Mouse (Mus musculus) liver, adult 2 months (tissue): ENCODE results near the gene Cetn4. TPM values are rescaled to one million over a fixed set of nuclear protein-coding genes. Genes with fewer than 3 reads are reported as not detected.

Experiments used
- DNase-seq: peaks from one replicate; pipeline ENCODE4 v3.0.0-alpha.2; 2011; ENCODE audit warnings: low read depth, low spot score; ENCODE audit errors: extremely low read depth
- H3K27ac ChIP-seq: fragments of 200-500 bp; replicated peaks from 2 replicates; pipeline ENCODE4 v1.5.1; 2012; ENCODE audit warnings: low read depth, mild to moderate bottlenecking, control low read depth, inconsistent platforms, low read length; ENCODE audit not compliant: insufficient read depth
- H3K27me3 ChIP-seq: fragments of 200-500 bp; 2 replicates; pipeline ENCODE4 v1.6.1; 2012; ENCODE audit warnings: mild to moderate bottlenecking, moderate library complexity, low read length, inconsistent platforms; ENCODE audit not compliant: control insufficient read depth, insufficient read depth
- H3K36me3 ChIP-seq: fragments of 200-500 bp; 2 replicates; pipeline ENCODE4 v1.6.1; 2012; ENCODE audit warnings: low read length, inconsistent platforms; ENCODE audit not compliant: control insufficient read depth, insufficient read depth
- H3K4me1 ChIP-seq: fragments of 200-500 bp; 2 replicates; pipeline ENCODE4 v1.6.1; 2011; ENCODE audit warnings: low read length; ENCODE audit not compliant: control insufficient read depth, insufficient read depth
- H3K4me3 ChIP-seq: fragments of 200-500 bp; 2 replicates; pipeline ENCODE4 v1.5.1; 2011; ENCODE audit warnings: low read depth, mild to moderate bottlenecking, control low read depth, low read length, moderate library complexity; ENCODE audit not compliant: insufficient read depth
- H3K79me2 ChIP-seq: fragments of 200-500 bp; 2 replicates; pipeline ENCODE4 v1.6.1; 2012; ENCODE audit warnings: inconsistent platforms, mild to moderate bottlenecking, low read length, moderate library complexity; ENCODE audit not compliant: control insufficient read depth, insufficient read depth
- H3K9ac ChIP-seq: fragments of 200-500 bp; 2 replicates; pipeline ENCODE4 v1.6.1; 2012; ENCODE audit warnings: low read depth, mild to moderate bottlenecking, control low read depth, inconsistent platforms, low read length
- CTCF ChIP-seq: fragments of 200-500 bp; IDR thresholded peaks from 2 replicates; pipeline ENCODE4 v1.5.1; 2011; ENCODE audit warnings: low read depth, low read length, control low read depth
- POLR2A ChIP-seq: fragments of 200-500 bp; IDR thresholded peaks from 2 replicates; pipeline ENCODE4 v1.6.1; 2011; ENCODE audit warnings: low read length, control low read depth; ENCODE audit not compliant: insufficient read depth; ENCODE audit errors: extremely low read depth
- WGBS: fragments of 180-500 bp; shearing (Covaris S2); methylation state at CpG from one replicate; pipeline ENCODE4 v1.1.7; 2018; 5-methylcytosine and 5-hydroxymethylcytosine counted together
- polyA plus RNA-seq: library from polyadenylated mRNA; depleted of rRNA; stranded (reverse); fragments of >200 nt; gene quantifications from 2 replicates; pipeline ENCODE4 v1.2.3, GENCODE M21; 2012
- total RNA-seq: library from RNA; depleted of rRNA; stranded (reverse); fragments of >200 nt; gene quantifications from 2 replicates; pipeline ENCODE4 v1.2.3, GENCODE M21; 2014

The Cetn4 gene
- total and polyA plus RNA-seq, 2 experiments, result 0.18 TPM; not detected in 1

- Histone ChIP-seq H3K79me2 (no peaks in the 10 kb centered on the region), H3K9ac (no peak overlapping the region), H3K36me3 (no peaks in the 10 kb centered on the region), H3K27ac (no peak overlapping the region), H3K27me3 (no peaks in the 10 kb centered on the region), H3K4me1 (no peaks in the 10 kb centered on the region), H3K4me3 (no peak overlapping the region)
- 72% methylated on average over 2 of the region's 2 CpGs for WGBS
- TF ChIP-seq CTCF (no peak), POLR2A (no peak)
- DNase-seq, result no peak
Observed at GRCm38 (mm10) chr3:37292654-37293053, 19.9 kb downstream of the Cetn4 start.

- Histone ChIP-seq H3K36me3 (no peaks in the 10 kb centered on the region), H3K79me2 (no peaks in the 10 kb centered on the region), H3K4me3 (no peak overlapping the region), H3K9ac (no peak overlapping the region), H3K4me1 (no peaks in the 10 kb centered on the region), H3K27ac (no peak overlapping the region), H3K27me3 (no peaks in the 10 kb centered on the region)
- DNase-seq, result no peak
- WGBS, result 87% methylated on average over 2 of the region's 2 CpGs
- TF ChIP-seq CTCF (no peak), POLR2A (no peak)
Observed at GRCm38 (mm10) chr3:37291929-37292328, 20.6 kb downstream of the Cetn4 start.

GRCm38 (mm10) chr3:37290881-37291541 lies 21.5 kb downstream of the Cetn4 start:
- no peak overlapping the region for H3K4me3 ChIP-seq
- no peak for DNase-seq
- no peaks in the 10 kb centered on the region for H3K27me3 ChIP-seq
- H3K4me1 ChIP-seq, result no peaks in the 10 kb centered on the region
- no peak overlapping the region for H3K27ac ChIP-seq
- 76% methylated on average over 7 of the region's 7 CpGs for WGBS
- H3K36me3 ChIP-seq, result no peaks in the 10 kb centered on the region
- H3K79me2 ChIP-seq, result no peaks in the 10 kb centered on the region
- TF ChIP-seq POLR2A (no peak), CTCF (no peak)
- no peak overlapping the region for H3K9ac ChIP-seq

- 85% methylated on average over 2 of the region's 2 CpGs for WGBS
- no peaks in the 10 kb centered on the region for H3K4me1 ChIP-seq
- no peak overlapping the region for H3K9ac ChIP-seq
- no peak for DNase-seq
- H3K79me2 ChIP-seq, result no peaks in the 10 kb centered on the region
- no peaks in the 10 kb centered on the region for H3K36me3 ChIP-seq
- no peaks in the 10 kb centered on the region for H3K27me3 ChIP-seq
- TF ChIP-seq CTCF, result no peak
- no peak for TF ChIP-seq POLR2A
- H3K4me3 ChIP-seq, result no peak overlapping the region
- H3K27ac ChIP-seq, result no peak overlapping the region
Observed at GRCm38 (mm10) chr3:37289237-37289636, 23.3 kb downstream of the Cetn4 start.

- Histone ChIP-seq H3K4me3 (no peak overlapping the region), H3K9ac (no peak overlapping the region), H3K27ac (no peak overlapping the region), H3K79me2 (no peaks in the 10 kb centered on the region), H3K36me3 (no peaks in the 10 kb centered on the region), H3K4me1 (no peaks in the 10 kb centered on the region), H3K27me3 (no peaks in the 10 kb centered on the region)
- 87% methylated on average over 4 of the region's 4 CpGs for WGBS
- no peak for DNase-seq
- TF ChIP-seq CTCF (no peak), POLR2A (no peak)
Observed at GRCm38 (mm10) chr3:37283234-37283633, 29.3 kb downstream of the Cetn4 start.

- WGBS, result 85% methylated on average over 11 of the region's 11 CpGs
- Histone ChIP-seq H3K4me1 (no peaks in the 10 kb centered on the region), H3K9ac (no peak overlapping the region), H3K36me3 (no peaks in the 10 kb centered on the region), H3K4me3 (no peak overlapping the region), H3K27ac (no peak overlapping the region), H3K27me3 (no peaks in the 10 kb centered on the region), H3K79me2 (no peaks in the 10 kb centered on the region)
- no peak for TF ChIP-seq POLR2A
- no peak for TF ChIP-seq CTCF
- no peak for DNase-seq
Observed at GRCm38 (mm10) chr3:37282299-37282922, 30.1 kb downstream of the Cetn4 start.
